Mouse (Mus musculus) stomach, adult 2 months (tissue): ENCODE measurements around the gene Glrp1. TPM values are rescaled to one million over a fixed set of nuclear protein-coding genes. Genes with fewer than 3 reads are reported as not detected.

ENCODE experiments used
- polyA plus RNA-seq: library from polyadenylated mRNA; depleted of rRNA; stranded (reverse); fragments of >200 nt; gene quantifications from 2 replicates; pipeline ENCODE4 v1.2.3, GENCODE M21; 2012; rRNA removed

Gene Glrp1
- polyA plus RNA-seq = not detected in 2 replicates

DNA sequence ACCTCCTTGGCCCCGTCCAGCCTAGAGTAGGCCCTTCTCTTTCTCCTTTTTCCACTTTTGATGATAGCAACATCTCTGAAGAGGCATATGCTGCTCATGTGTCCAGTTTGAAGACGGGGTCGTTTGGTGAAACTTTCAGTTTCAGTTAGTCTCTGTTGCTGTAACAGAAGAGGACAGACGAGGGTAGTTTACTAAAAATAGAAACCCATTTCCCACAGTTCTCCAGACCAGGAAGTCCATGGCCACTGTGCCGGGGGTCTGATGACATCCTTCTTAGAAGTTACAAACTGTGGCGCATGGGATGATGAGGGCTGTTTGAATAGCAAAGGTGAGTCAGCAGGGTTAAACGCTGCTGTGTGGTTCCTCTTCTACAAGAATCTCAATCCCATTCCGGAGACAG lies at the start of gene Glrp1:
Gene Glrp1, minus strand, starts transcription at position 278 of the 400 bp plus-strand sequence.

Other genes with a start within 250 kb of the Glrp1 start
- 5.2 and 6.9 TPM in 2 replicates for gene Hjurp, start 232.4 kb downstream of the Glrp1 start, polyA plus RNA-seq
- not detected in 2 replicates for gene Trpm8, start 232.4 kb downstream of the Glrp1 start, polyA plus RNA-seq
- gene Spp2, start 103.1 kb downstream of the Glrp1 start, polyA plus RNA-seq = not detected in 2 replicates
- gene Arl4c, start 192.2 kb upstream of the Glrp1 start, polyA plus RNA-seq = 1.7 and 4.2 TPM in 2 replicates